Mouse (Mus musculus) limb, embryonic 12.5 days (tissue): ENCODE results near the gene Ankrd40. TPM values are rescaled to one million over a fixed set of nuclear protein-coding genes. Genes with fewer than 3 reads are reported as not detected.

Experiments
- ATAC-seq: fragments of 200-750 bp; cut with Nextera tagmentation; 2 replicates; pipeline ENCODE4 v1.8.0; 2017; ENCODE audit warnings: low read depth, moderate TSS enrichment; ENCODE audit not compliant: insufficient number of reproducible peaks, insufficient read depth, low FRiP score, low TSS enrichment
- H3K27ac ChIP-seq: fragments of 300-500 bp; sonication (generic); 2 replicates; pipeline ENCODE4 v1.5.1; 2016; ENCODE audit warnings: mild to moderate bottlenecking, moderate library complexity
- H3K27me3 ChIP-seq: fragments of 300-500 bp; sonication (generic); 2 replicates; pipeline ENCODE4 v1.6.1; 2016; ENCODE audit warnings: mild to moderate bottlenecking, moderate library complexity
- H3K36me3 ChIP-seq: fragments of 300-500 bp; sonication (generic); 2 replicates; pipeline ENCODE4 v1.6.1; 2016; ENCODE audit warnings: mild to moderate bottlenecking, moderate library complexity
- H3K4me1 ChIP-seq: fragments of 300-500 bp; sonication (generic); replicated peaks from 2 replicates; pipeline ENCODE4 v1.6.1; 2016
- H3K4me2 ChIP-seq: fragments of 300-500 bp; sonication (generic); 2 replicates; pipeline ENCODE4 v1.6.1; 2016; ENCODE audit warnings: mild to moderate bottlenecking, moderate library complexity
- H3K4me3 ChIP-seq: fragments of 300-500 bp; sonication (generic); replicated peaks from 2 replicates; pipeline ENCODE4 v1.5.1; 2016; ENCODE audit warnings: mild to moderate bottlenecking
- H3K9ac ChIP-seq: fragments of 300-500 bp; sonication (generic); replicated peaks from 2 replicates; pipeline ENCODE4 v1.6.1; 2016; ENCODE audit warnings: mild to moderate bottlenecking, moderate library complexity
- H3K9me3 ChIP-seq: fragments of 300-500 bp; sonication (generic); 2 replicates; pipeline ENCODE4 v1.6.1; 2016; ENCODE audit warnings: mild to moderate bottlenecking, moderate library complexity
- WGBS: fragments of 180-500 bp; shearing (Covaris S2); methylation state at CpG from one replicate; pipeline ENCODE4 v1.1.7; 2016; 5-methylcytosine and 5-hydroxymethylcytosine counted together
- polyA plus RNA-seq: library from polyadenylated mRNA; unstranded; fragments of >200 nt; fragmentation: Nextera tagmentation; extraction: Ambion mirVana; gene quantifications from 2 replicates; pipeline ENCODE4 v1.2.1, GENCODE M21; 2016

The Ankrd40 gene
- polyA plus RNA-seq, 1 experiment from 2014 or later: 35.0 TPM

DNA sequence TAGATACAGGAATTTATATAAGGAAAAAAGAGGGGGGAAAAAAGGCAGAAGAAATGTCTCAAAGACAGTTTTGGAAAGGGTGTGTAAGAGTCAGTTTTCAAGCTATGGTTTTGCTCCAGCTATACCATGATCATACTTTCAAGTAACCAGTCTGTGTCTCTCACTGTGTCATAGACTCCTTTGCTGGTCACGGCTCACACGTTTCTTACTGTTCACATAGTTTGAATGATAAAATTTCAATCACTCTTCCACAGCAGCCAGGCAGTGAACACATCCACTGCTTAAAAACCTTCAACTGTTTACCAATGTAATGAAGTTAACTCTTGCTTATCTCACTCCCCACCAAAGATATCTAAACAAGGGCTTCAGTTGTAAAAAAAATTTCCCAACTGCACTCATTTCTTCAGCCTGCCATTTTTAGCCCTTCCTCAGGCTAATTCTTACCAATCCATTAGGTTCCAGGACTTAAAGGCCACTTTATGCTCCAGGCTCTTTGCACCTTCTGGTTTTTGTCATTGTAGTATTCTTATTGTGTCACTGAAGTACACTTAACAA is 13.6 kb upstream of the Ankrd40 start:
- no peak overlapping the region for H3K4me3 ChIP-seq
- no peak overlapping the region for H3K4me2 ChIP-seq
- WGBS: 91% methylated on average over 2 of the region's 2 CpGs
- no peak overlapping the region for H3K27ac ChIP-seq
- no peak for ATAC-seq
- H3K36me3 ChIP-seq: peaks cover 15% of the 10 kb centered on the region
- no peaks in the 10 kb centered on the region for H3K9me3 ChIP-seq
- H3K4me1 ChIP-seq: peaks cover 29% of the 10 kb centered on the region
- no peak overlapping the region for H3K9ac ChIP-seq
- no peaks in the 10 kb centered on the region for H3K27me3 ChIP-seq

- no peak for ATAC-seq
- Histone ChIP-seq H3K9me3 (no peaks in the 10 kb centered on the region), H3K4me2 (no peak overlapping the region), H3K27ac (no peak overlapping the region), H3K27me3 (no peaks in the 10 kb centered on the region), H3K4me3 (no peak overlapping the region), H3K36me3 (peaks cover 18% of the 10 kb centered on the region), H3K9ac (no peak overlapping the region), H3K4me1 (peaks cover 38% of the 10 kb centered on the region)
- 74% methylated on average over 1 of the region's 1 CpGs for WGBS
Measured at GRCm38 (mm10) chr11:94315308-94315707, 12.5 kb upstream of the Ankrd40 start.

GRCm38 (mm10) chr11:94316528-94316927 is 11.3 kb upstream of the Ankrd40 start:
- no peaks in the 10 kb centered on the region for H3K9me3 ChIP-seq
- ATAC-seq: no peak
- H3K4me3 ChIP-seq: no peak overlapping the region
- no peak overlapping the region for H3K27ac ChIP-seq
- H3K36me3 ChIP-seq: peaks cover 15% of the 10 kb centered on the region
- 82% methylated on average over 2 of the region's 2 CpGs for WGBS
- no peak overlapping the region for H3K9ac ChIP-seq
- peaks cover 42% of the 10 kb centered on the region for H3K4me1 ChIP-seq
- H3K27me3 ChIP-seq: no peaks in the 10 kb centered on the region
- H3K4me2 ChIP-seq: no peak overlapping the region

DNA sequence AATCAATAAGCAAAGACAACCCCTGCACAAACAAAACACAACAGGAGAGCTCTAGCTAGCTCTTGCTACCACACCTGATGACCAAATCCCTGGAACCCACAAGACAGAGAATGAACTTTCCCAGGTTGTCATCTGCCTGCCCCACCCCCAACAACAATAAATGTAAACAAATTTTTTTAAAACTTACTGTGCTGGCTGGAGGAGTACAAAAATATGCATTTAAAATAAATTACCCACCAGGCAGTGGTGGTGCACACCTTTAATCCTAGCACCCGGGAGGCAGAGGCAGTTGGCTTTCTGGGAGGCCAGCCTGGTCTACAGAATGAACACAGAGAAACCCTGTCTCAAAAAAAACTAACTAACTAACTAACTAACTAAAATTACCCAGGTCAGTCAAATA is 10.8 kb upstream of the Ankrd40 start:
- WGBS: 90% methylated on average over 1 of the region's 1 CpGs
- ATAC-seq: no peak
- peaks cover 42% of the 10 kb centered on the region for H3K4me1 ChIP-seq

DNA sequence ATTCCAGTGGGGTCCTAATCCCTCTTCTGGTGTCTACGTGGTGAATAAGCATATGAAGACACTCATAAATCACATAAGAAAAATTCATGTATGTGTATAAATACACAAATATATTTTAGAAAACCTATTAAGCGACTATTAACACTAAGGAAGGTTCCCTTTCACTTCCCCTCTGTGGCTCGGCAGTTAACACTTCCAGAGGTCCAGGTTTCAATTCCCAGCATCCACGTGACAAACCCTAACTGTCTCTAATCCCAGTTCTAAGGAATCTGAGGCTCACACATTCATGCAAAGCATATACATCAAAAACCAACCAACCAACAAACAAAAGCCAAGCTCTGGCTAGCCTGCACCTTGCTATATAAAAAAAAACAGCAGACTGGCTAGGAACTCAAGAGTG is 10.3 kb upstream of the Ankrd40 start:
- H3K9me3 ChIP-seq: no peaks in the 10 kb centered on the region
- H3K4me1 ChIP-seq: peaks cover 44% of the 10 kb centered on the region
- ATAC-seq: no peak
- no peak overlapping the region for H3K9ac ChIP-seq
- H3K27ac ChIP-seq: no peak overlapping the region
- no peaks in the 10 kb centered on the region for H3K27me3 ChIP-seq
- H3K36me3 ChIP-seq: peaks cover 15% of the 10 kb centered on the region
- no peak overlapping the region for H3K4me2 ChIP-seq
- WGBS: 53% methylated on average over 4 of the region's 4 CpGs
- no peak overlapping the region for H3K4me3 ChIP-seq

More for the DNA sequence above, 10.8 kb upstream of the Ankrd40 start:
- H3K4me3 ChIP-seq: no peak overlapping the region
- peaks cover 15% of the 10 kb centered on the region for H3K36me3 ChIP-seq
- H3K9me3 ChIP-seq: no peaks in the 10 kb centered on the region
- H3K27me3 ChIP-seq: no peaks in the 10 kb centered on the region
- no peak overlapping the region for H3K27ac ChIP-seq
- no peak overlapping the region for H3K9ac ChIP-seq
- H3K4me2 ChIP-seq: no peak overlapping the region

DNA sequence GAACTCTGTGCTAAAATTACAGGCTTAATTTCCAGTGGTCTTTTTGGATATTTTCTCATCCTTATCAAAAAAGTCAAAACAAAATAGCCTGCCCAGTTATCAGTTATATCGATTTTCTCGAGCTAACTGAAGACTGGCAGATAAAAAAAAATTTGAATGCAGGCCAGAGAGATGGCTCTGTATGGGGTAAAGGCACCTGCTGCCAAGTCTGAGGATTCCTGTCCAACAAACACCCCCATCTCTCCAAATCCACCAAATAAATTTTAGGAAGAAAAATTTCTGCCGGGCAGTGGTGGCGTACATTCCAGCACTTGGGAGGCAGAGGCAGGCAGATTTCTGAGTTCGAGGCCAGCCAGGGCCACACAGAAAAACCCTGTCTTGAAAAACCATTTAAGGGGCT is 9.7 kb upstream of the Ankrd40 start:
- Histone ChIP-seq H3K27ac (no peak overlapping the region), H3K4me3 (no peak overlapping the region), H3K4me1 (peaks cover 49% of the 10 kb centered on the region), H3K36me3 (peaks cover 15% of the 10 kb centered on the region), H3K9me3 (no peaks in the 10 kb centered on the region), H3K4me2 (no peak overlapping the region), H3K9ac (no peak overlapping the region), H3K27me3 (no peaks in the 10 kb centered on the region)
- no peak for ATAC-seq
- 94% methylated on average over 5 of the region's 5 CpGs for WGBS

DNA sequence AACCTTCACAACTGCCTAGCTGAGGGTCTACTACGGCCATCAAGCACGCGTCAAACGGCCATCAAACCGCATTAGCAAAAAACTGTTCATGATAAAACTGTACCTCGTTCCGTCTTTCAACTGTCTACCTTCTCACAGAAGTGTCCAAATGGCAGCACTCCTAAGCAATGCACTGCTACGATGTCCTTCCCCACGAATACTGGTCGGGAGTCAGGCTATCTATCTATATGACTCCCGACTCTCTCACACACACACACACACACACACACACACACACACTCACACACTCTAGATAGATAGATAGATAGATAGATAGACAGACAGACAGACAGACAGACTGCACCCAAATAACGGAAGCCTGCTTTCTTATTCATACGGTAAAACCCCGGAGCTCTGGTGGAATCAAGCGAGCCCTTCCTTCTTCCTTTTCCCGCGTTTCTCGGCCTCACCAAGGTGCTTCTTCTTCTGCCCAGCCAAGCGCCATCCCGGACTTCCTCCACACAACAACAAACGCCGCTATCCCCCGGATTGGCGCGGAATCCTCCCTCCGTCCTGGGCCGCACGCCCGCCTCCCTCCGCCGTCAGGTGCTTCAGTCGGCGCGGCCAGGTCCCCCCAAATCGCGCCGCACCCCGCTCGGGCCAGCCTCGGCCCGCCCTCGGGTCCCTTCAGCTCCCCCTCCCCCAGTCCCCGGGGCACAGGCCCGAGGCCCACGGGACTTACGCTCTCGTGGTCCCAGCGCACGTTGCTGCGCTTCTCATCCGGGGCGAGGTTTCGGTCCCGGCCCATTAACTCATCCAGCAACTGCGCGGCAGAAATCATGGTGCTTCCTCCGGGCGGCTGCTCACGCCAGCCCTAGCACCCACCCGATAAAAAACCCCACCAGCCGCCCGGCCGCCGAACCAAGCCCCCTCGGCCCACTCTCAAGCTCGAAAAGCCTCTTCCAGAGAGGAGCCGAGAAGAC is 6.6 kb upstream of the Ankrd40 start:
- H3K9ac ChIP-seq: peak overlapping the region; percentile 99
- peak overlapping the region; percentile 98 for H3K4me3 ChIP-seq
- H3K4me1 ChIP-seq: peaks cover 36% of the 10 kb centered on the region
- H3K27ac ChIP-seq: peak overlapping the region; percentile 98
- under 1% methylated on average over 67 of the region's 67 CpGs for WGBS
- ATAC-seq: no peak; the same call in none of the 2 replicates
- no peaks in the 10 kb centered on the region for H3K27me3 ChIP-seq
- no peaks in the 10 kb centered on the region for H3K9me3 ChIP-seq
- peak overlapping the region; percentile 84 for H3K4me2 ChIP-seq
- H3K36me3 ChIP-seq: peaks cover 15% of the 10 kb centered on the region

GRCm38 (mm10) chr11:94321931-94322400 is 5.8 kb upstream of the Ankrd40 start, which contains the start of gene Luc7l3:
TSS of gene Luc7l3 (minus strand) at chr11:94321988.
- H3K4me3 ChIP-seq: peak within 1 kb of the TSS; percentile 98
- peak within 1 kb of the TSS; percentile 84 for H3K4me2 ChIP-seq
- peak within 1 kb of the TSS; percentile 98 for H3K27ac ChIP-seq
- H3K9me3 ChIP-seq: no peaks in the 10 kb centered on the region
- WGBS: under 1% methylated on average over 36 of the region's 36 CpGs
- H3K9ac ChIP-seq: peak within 1 kb of the TSS; percentile 99
- peaks cover 35% of the 10 kb centered on the region for H3K4me1 ChIP-seq
- peak; percentile 91 for ATAC-seq
- no peaks in the 10 kb centered on the region for H3K27me3 ChIP-seq
- peaks cover 15% of the 10 kb centered on the region for H3K36me3 ChIP-seq

DNA sequence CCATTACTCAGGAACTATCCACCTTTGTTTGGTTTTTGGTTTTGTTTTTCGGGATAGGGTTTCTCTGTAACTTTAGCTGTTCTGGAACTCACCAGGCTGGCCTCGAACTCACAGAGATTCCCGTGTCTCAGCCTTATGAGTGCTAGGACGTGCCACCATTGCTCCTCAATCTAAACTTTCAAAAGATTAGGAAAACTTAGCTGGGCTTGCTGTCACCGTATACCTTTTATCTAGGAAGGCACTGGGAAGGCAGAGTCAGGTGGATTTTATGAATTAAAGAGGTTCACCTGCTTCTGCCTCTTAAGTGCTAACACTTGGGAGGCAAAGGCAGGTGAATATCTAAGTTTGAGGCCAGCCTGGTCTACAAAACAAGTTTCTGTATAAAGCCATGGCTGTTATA is 5.2 kb upstream of the Ankrd40 start:
- peak overlapping the region; percentile 99; the same call in 1 of the 2 replicates for H3K9ac ChIP-seq

DNA sequence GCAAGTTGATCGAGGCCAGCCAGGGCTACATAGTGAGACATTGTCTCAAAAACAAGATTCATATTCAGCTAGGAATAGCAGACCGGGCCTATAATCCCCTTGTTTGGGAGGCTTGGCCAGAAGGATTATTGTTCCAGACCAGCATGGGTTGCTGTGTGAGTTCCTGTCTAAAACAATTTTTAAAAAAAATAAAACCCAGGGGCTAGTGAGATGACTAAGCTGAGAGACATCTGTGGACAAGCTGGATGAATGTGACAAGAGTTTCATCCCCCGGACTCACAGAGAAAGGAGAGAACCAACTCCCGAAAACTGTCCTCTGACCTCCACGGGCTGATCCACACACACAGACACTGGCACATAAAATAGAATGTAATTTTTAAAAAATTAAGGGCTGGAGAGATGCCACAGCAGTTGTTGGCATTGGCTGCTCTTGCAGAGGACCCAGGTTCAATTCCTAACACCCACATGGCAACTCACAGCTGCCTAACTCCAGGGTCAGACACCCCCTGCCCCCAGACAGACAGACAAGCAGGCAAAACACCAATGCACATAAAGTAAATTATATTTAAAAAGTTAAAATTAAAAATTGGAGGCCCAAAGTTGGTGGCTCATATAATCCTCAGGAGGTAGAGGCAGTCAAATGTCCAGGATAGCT is 4.4 kb upstream of the Ankrd40 start:
- Histone ChIP-seq H3K9ac (no peak overlapping the region), H3K4me1 (peaks cover 28% of the 10 kb centered on the region), H3K36me3 (peaks cover 11% of the 10 kb centered on the region), H3K4me2 (no peak overlapping the region), H3K9me3 (no peaks in the 10 kb centered on the region), H3K27ac (no peak overlapping the region), H3K27me3 (no peaks in the 10 kb centered on the region), H3K4me3 (no peak overlapping the region)
- no peak for ATAC-seq
- 84% methylated on average over 5 of the region's 5 CpGs for WGBS

More for the DNA sequence above, 5.2 kb upstream of the Ankrd40 start:
- peak overlapping the region; percentile 84 for H3K4me2 ChIP-seq
- peak overlapping the region; percentile 98 for H3K4me3 ChIP-seq
- peak overlapping the region; percentile 98 for H3K27ac ChIP-seq
- ATAC-seq: no peak
- H3K27me3 ChIP-seq: no peaks in the 10 kb centered on the region
- WGBS: 43% methylated on average over 5 of the region's 5 CpGs
- H3K4me1 ChIP-seq: peaks cover 31% of the 10 kb centered on the region
- H3K36me3 ChIP-seq: peaks cover 15% of the 10 kb centered on the region
- no peaks in the 10 kb centered on the region for H3K9me3 ChIP-seq

DNA sequence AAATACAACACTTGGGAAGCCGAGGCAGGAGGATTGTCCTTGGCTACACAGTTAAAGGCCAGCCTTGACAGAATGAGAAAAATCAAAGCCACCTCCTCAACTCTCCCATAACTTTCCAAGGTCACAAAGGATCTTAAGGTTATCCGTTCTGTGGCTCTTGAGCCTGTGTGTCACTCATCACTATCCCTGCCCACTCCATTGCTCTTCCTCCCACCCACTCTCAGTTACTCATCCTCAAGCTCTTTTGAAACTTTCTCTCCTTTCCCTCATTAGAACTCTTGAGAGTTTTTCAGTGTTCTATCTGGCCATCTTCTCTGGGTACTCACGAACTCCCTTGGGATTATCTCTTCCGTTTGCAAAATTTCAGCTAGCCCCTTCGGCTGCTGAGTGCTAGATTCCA is 3.2 kb upstream of the Ankrd40 start:
- no peak overlapping the region for H3K4me2 ChIP-seq

More for the DNA sequence above, 3.2 kb upstream of the Ankrd40 start:
- WGBS: 85% methylated on average over 5 of the region's 5 CpGs
- no peak for ATAC-seq
- no peaks in the 10 kb centered on the region for H3K9me3 ChIP-seq
- H3K9ac ChIP-seq: no peak overlapping the region
- H3K4me1 ChIP-seq: peaks cover 26% of the 10 kb centered on the region
- H3K4me3 ChIP-seq: no peak overlapping the region
- H3K36me3 ChIP-seq: peaks cover under 1% of the 10 kb centered on the region; the same call in 1 of the 2 replicates
- H3K27me3 ChIP-seq: no peaks in the 10 kb centered on the region
- H3K27ac ChIP-seq: no peak overlapping the region
